Mouse (Mus musculus): ENCODE results near the gene Foxn3. TPM values are rescaled to one million over a fixed set of nuclear protein-coding genes. Genes with fewer than 3 reads are reported as not detected.

Foxn3 gene
- polyA plus RNA-seq, 1 experiment: 91.0 TPM

- Histone ChIP-seq H3K4me1 (ENCODE audit: control insufficient read depth, insufficient read depth, low read length) (peaks cover 12% of the 10 kb centered on the region; the same call in 1 of the 2 replicates), H3K4me3 (ENCODE audit: insufficient read depth, low read depth, low read length) (no peak overlapping the region), H3K27ac (ENCODE audit: insufficient read depth, low read depth, low read length) (no peak overlapping the region)
- TF ChIP-seq CTCF (IDR thresholded peaks at IDR 0.05; ENCODE audit: insufficient read depth, low read depth, low read length) (no peak), POLR2A (IDR thresholded peaks at IDR 0.05; ENCODE audit: insufficient read depth, low read depth, low read length) (no peak)
- 88% methylated on average over 11 of the region's 11 CpGs for WGBS
Observed at GRCm38 (mm10) chr12:99267732-99268131, 295.6 kb downstream of the Foxn3 start.

GRCm38 (mm10) chr12:99266434-99266833 lies 296.9 kb downstream of the Foxn3 start:
- TF ChIP-seq POLR2A (IDR thresholded peaks at IDR 0.05; ENCODE audit: insufficient read depth, low read depth, low read length) (no peak), CTCF (IDR thresholded peaks at IDR 0.05; ENCODE audit: insufficient read depth, low read depth, low read length) (no peak)
- Histone ChIP-seq H3K27ac (ENCODE audit: insufficient read depth, low read depth, low read length) (no peak overlapping the region), H3K4me3 (ENCODE audit: insufficient read depth, low read depth, low read length) (no peak overlapping the region), H3K4me1 (ENCODE audit: control insufficient read depth, insufficient read depth, low read length) (peaks cover 10% of the 10 kb centered on the region; the same call in 1 of the 2 replicates)
- WGBS: 70% methylated on average over 7 of the region's 7 CpGs

- WGBS: 91% methylated on average over 6 of the region's 6 CpGs
- TF ChIP-seq CTCF (IDR thresholded peaks at IDR 0.05; ENCODE audit: insufficient read depth, low read depth, low read length): no peak
- TF ChIP-seq POLR2A (IDR thresholded peaks at IDR 0.05; ENCODE audit: insufficient read depth, low read depth, low read length): no peak
- Histone ChIP-seq H3K27ac (ENCODE audit: insufficient read depth, low read depth, low read length) (no peak overlapping the region), H3K4me3 (ENCODE audit: insufficient read depth, low read depth, low read length) (no peak overlapping the region), H3K4me1 (ENCODE audit: control insufficient read depth, insufficient read depth, low read length) (peaks cover 10% of the 10 kb centered on the region; the same call in 1 of the 2 replicates)
Observed at GRCm38 (mm10) chr12:99265777-99266176, 297.6 kb downstream of the Foxn3 start.

- H3K27ac ChIP-seq (ENCODE audit: insufficient read depth, low read depth, low read length): no peak overlapping the region
- WGBS: 68% methylated on average over 7 of the region's 7 CpGs
- TF ChIP-seq POLR2A (IDR thresholded peaks at IDR 0.05; ENCODE audit: insufficient read depth, low read depth, low read length) (no peak), CTCF (IDR thresholded peaks at IDR 0.05; ENCODE audit: insufficient read depth, low read depth, low read length) (no peak)
- no peak overlapping the region for H3K4me3 ChIP-seq (ENCODE audit: insufficient read depth, low read depth, low read length)
- peaks cover 13% of the 10 kb centered on the region for H3K4me1 ChIP-seq (ENCODE audit: control insufficient read depth, insufficient read depth, low read length)
Observed at GRCm38 (mm10) chr12:99264386-99264785, 299.0 kb downstream of the Foxn3 start.

- WGBS: 82% methylated on average over 12 of the region's 12 CpGs
- Histone ChIP-seq H3K4me1 (ENCODE audit: control insufficient read depth, insufficient read depth, low read length) (peaks cover 13% of the 10 kb centered on the region), H3K27ac (ENCODE audit: insufficient read depth, low read depth, low read length) (no peak overlapping the region), H3K4me3 (ENCODE audit: insufficient read depth, low read depth, low read length) (no peak overlapping the region)
- TF ChIP-seq POLR2A (IDR thresholded peaks at IDR 0.05; ENCODE audit: insufficient read depth, low read depth, low read length) (no peak), CTCF (IDR thresholded peaks at IDR 0.05; ENCODE audit: insufficient read depth, low read depth, low read length) (no peak)
Observed at GRCm38 (mm10) chr12:99263592-99264335, 299.6 kb downstream of the Foxn3 start.

GRCm38 (mm10) chr12:99262840-99263239 lies 300.5 kb downstream of the Foxn3 start:
- H3K4me3 ChIP-seq (ENCODE audit: insufficient read depth, low read depth, low read length): no peak overlapping the region
- WGBS: 82% methylated on average over 1 of the region's 1 CpGs
- TF ChIP-seq POLR2A (IDR thresholded peaks at IDR 0.05; ENCODE audit: insufficient read depth, low read depth, low read length) (no peak), CTCF (IDR thresholded peaks at IDR 0.05; ENCODE audit: insufficient read depth, low read depth, low read length) (no peak)
- H3K4me1 ChIP-seq (ENCODE audit: control insufficient read depth, insufficient read depth, low read length): peaks cover 18% of the 10 kb centered on the region
- no peak overlapping the region for H3K27ac ChIP-seq (ENCODE audit: insufficient read depth, low read depth, low read length)

GRCm38 (mm10) chr12:99262066-99262599 lies 301.2 kb downstream of the Foxn3 start:
- 81% methylated on average over 11 of the region's 11 CpGs for WGBS
- H3K4me3 ChIP-seq (ENCODE audit: insufficient read depth, low read depth, low read length): no peak overlapping the region
- no peak overlapping the region for H3K27ac ChIP-seq (ENCODE audit: insufficient read depth, low read depth, low read length)
- TF ChIP-seq POLR2A (IDR thresholded peaks at IDR 0.05; ENCODE audit: insufficient read depth, low read depth, low read length) (no peak), CTCF (IDR thresholded peaks at IDR 0.05; ENCODE audit: insufficient read depth, low read depth, low read length) (no peak)
- peaks cover 18% of the 10 kb centered on the region for H3K4me1 ChIP-seq (ENCODE audit: control insufficient read depth, insufficient read depth, low read length)

- WGBS: 81% methylated on average over 10 of the region's 10 CpGs
- peaks cover 18% of the 10 kb centered on the region for H3K4me1 ChIP-seq (ENCODE audit: control insufficient read depth, insufficient read depth, low read length)
- no peak overlapping the region for H3K4me3 ChIP-seq (ENCODE audit: insufficient read depth, low read depth, low read length)
- no peak overlapping the region for H3K27ac ChIP-seq (ENCODE audit: insufficient read depth, low read depth, low read length)
- TF ChIP-seq CTCF (IDR thresholded peaks at IDR 0.05; ENCODE audit: insufficient read depth, low read depth, low read length) (no peak), POLR2A (IDR thresholded peaks at IDR 0.05; ENCODE audit: insufficient read depth, low read depth, low read length) (no peak)
Observed at GRCm38 (mm10) chr12:99260171-99260570, 303.2 kb downstream of the Foxn3 start.

- Histone ChIP-seq H3K27ac (ENCODE audit: insufficient read depth, low read depth, low read length) (no peak overlapping the region), H3K4me1 (ENCODE audit: control insufficient read depth, insufficient read depth, low read length) (peaks cover 19% of the 10 kb centered on the region), H3K4me3 (ENCODE audit: insufficient read depth, low read depth, low read length) (no peak overlapping the region)
- WGBS: 65% methylated on average over 5 of the region's 5 CpGs
- TF ChIP-seq POLR2A (IDR thresholded peaks at IDR 0.05; ENCODE audit: insufficient read depth, low read depth, low read length) (no peak), CTCF (IDR thresholded peaks at IDR 0.05; ENCODE audit: insufficient read depth, low read depth, low read length) (no peak)
Observed at GRCm38 (mm10) chr12:99257570-99257969, 305.8 kb downstream of the Foxn3 start.

Data from olfactory bulb, adult 2 months (tissue).